Mouse (Mus musculus): Measurements from ENCODE around the gene Cd5l.

- TF ChIP-seq POLR2A (IDR thresholded peaks at IDR 0.05; ENCODE audit: insufficient read depth, low read depth, low read length) (no peak), CTCF (IDR thresholded peaks at IDR 0.05) (no peak), EP300 (IDR thresholded peaks at IDR 0.05; ENCODE audit: insufficient read depth, low read depth, low read length) (no peak)
Measured at GRCm38 (mm10) chr3:87390935-87391334, 33.3 kb downstream of the Cd5l start.

All from heart, adult 2 months (tissue).